Mouse (Mus musculus) lung, postnatal 0 days (tissue): Measurements from ENCODE around the gene Gm42372.

Experiments
- CTCF ChIP-seq: IDR thresholded peaks from 2 replicates; pipeline ENCODE4 v1.5.1; 2016; ENCODE audit warnings: antibody characterized with exemption, mild to moderate bottlenecking
- EP300 ChIP-seq: IDR thresholded peaks from 2 replicates; pipeline ENCODE4 v1.6.1; 2016; ENCODE audit warnings: antibody characterized with exemption, mild to moderate bottlenecking, control low read depth

DNA sequence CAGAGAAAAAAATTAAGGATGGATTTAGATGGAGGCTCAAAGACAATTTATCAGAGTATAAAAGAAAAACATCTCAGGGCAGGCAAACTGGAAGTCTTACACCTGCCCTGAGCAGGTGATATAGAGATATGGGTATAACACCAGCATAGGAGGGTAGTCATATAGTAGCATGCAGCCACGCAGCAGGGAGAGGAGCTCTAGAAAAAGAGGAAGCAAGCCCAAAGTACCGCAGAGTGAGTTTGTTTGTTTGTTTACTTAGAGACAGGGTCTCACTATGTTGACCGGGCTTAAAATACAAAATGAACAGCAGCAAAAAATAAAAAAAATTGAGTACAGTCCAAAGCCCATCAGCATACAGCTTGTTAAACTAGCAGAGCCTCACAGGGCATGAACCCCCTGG lies 11.7 kb upstream of the Gm42372 start:
- no peak for TF ChIP-seq CTCF
- TF ChIP-seq EP300: no peak
